Mouse (Mus musculus) forebrain, embryonic 14.5 days (tissue): ENCODE data around the gene 4930555G01Rik. TPM values are rescaled to one million over a fixed set of nuclear protein-coding genes. Genes with fewer than 3 reads are reported as not detected.
"Not testable (repeated sequence)": the region's sequence is repeated elsewhere in the genome, so short reads cannot be mapped to it uniquely, and the experiment has no call there.

Experiments used
- ATAC-seq: fragments of 200-750 bp; cut with Nextera tagmentation; 2 replicates; pipeline ENCODE4 v1.8.0; 2017; ENCODE audit warnings: mild to moderate bottlenecking, moderate library complexity
- DNase-seq: peaks from one replicate; pipeline ENCODE4 v3.0.0-alpha.2; 2015; ENCODE audit warnings: low spot score
- H3K27ac ChIP-seq: fragments of 300-500 bp; sonication (generic); 2 replicates; pipeline ENCODE4 v1.5.1; 2014; ENCODE audit warnings: low read depth, mild to moderate bottlenecking, control low read depth, low read length, moderate library complexity
- H3K27me3 ChIP-seq: fragments of 300-500 bp; sonication (generic); replicated peaks from 2 replicates; pipeline ENCODE4 v1.6.1; 2014; ENCODE audit warnings: low read length, control low read depth, mixed read lengths; ENCODE audit not compliant: control insufficient read depth, insufficient read depth
- H3K36me3 ChIP-seq: fragments of 300-500 bp; sonication (generic); 2 replicates; pipeline ENCODE4 v1.6.1; 2014; ENCODE audit warnings: low read length, control low read depth; ENCODE audit not compliant: control insufficient read depth, insufficient read depth
- H3K4me1 ChIP-seq: fragments of 300-500 bp; sonication (generic); 2 replicates; pipeline ENCODE4 v1.6.1; 2014; ENCODE audit warnings: antibody characterized with exemption, low read length, control low read depth; ENCODE audit not compliant: control insufficient read depth, insufficient read depth
- H3K4me2 ChIP-seq: fragments of 300-500 bp; sonication (generic); 2 replicates; pipeline ENCODE4 v1.6.1; 2014; ENCODE audit warnings: mild to moderate bottlenecking, control low read depth, low read length
- H3K4me3 ChIP-seq: fragments of 300-500 bp; sonication (generic); 2 replicates; pipeline ENCODE4 v1.5.1; 2014; ENCODE audit warnings: low read depth, low read length, control low read depth
- H3K9ac ChIP-seq: fragments of 300-500 bp; sonication (generic); 2 replicates; pipeline ENCODE4 v1.6.1; 2014; ENCODE audit warnings: mild to moderate bottlenecking, low read length, control low read depth, moderate library complexity
- H3K9me3 ChIP-seq: fragments of 300-500 bp; sonication (generic); replicated peaks from 2 replicates; pipeline ENCODE4 v1.6.1; 2016; ENCODE audit warnings: low read length, control low read depth, mixed read lengths; ENCODE audit not compliant: control insufficient read depth
- WGBS: fragments of 180-500 bp; shearing (Covaris S2); extraction: QIAGEN DNeasy Blood & Tissue Kit; methylation state at CpG from one replicate; pipeline ENCODE4 v1.1.7; 2014; 5-methylcytosine and 5-hydroxymethylcytosine counted together
- polyA plus RNA-seq: library from polyadenylated mRNA; unstranded; fragments of >200 nt; fragmentation: Nextera tagmentation; extraction: Ambion mirVana; gene quantifications from 2 replicates; pipeline ENCODE4 v1.2.1, GENCODE M21; 2014

4930555G01Rik gene
- polyA plus RNA-seq: not detected in 2 replicates

- not testable (repeated sequence) for H3K4me3 ChIP-seq, ATAC-seq, H3K9me3 ChIP-seq, H3K4me1 ChIP-seq, H3K27ac ChIP-seq, H3K36me3 ChIP-seq, H3K27me3 ChIP-seq, H3K4me2 ChIP-seq, DNase-seq, H3K9ac ChIP-seq
- no CpG with 5 or more reads among the region's 3 CpGs for WGBS
These were observed at the start of gene 4930555G01Rik for GRCm38 (mm10) chr14:5050329-5050728. Gene 4930555G01Rik, plus strand, starts transcription at chr14:5050629.

- not testable (repeated sequence) for H3K9ac ChIP-seq, H3K36me3 ChIP-seq, H3K27ac ChIP-seq, H3K4me2 ChIP-seq, H3K27me3 ChIP-seq, ATAC-seq, H3K9me3 ChIP-seq, DNase-seq, H3K4me1 ChIP-seq, H3K4me3 ChIP-seq
- WGBS: no CpG with 5 or more reads among the region's 2 CpGs
These were observed 34.8 kb upstream of the 4930555G01Rik start, which contains the start of gene Gm3298 for GRCm38 (mm10) chr14:5015591-5015990. Gene Gm3298, plus strand, starts transcription at chr14:5015891.

GRCm38 (mm10) chr14:5070611-5071490 lies 20.4 kb downstream of the 4930555G01Rik start, which contains the start of gene Gm8281:
Gene Gm8281, plus strand, starts transcription at chr14:5071040.
- H3K27ac ChIP-seq, H3K9me3 ChIP-seq, H3K4me1 ChIP-seq, H3K36me3 ChIP-seq, H3K27me3 ChIP-seq, ATAC-seq: not testable (repeated sequence)
- H3K4me2 ChIP-seq: peak within 1 kb of the TSS; percentile 51
- H3K4me3 ChIP-seq: peak within 1 kb of the TSS; percentile 34
- H3K9ac ChIP-seq: peak within 1 kb of the TSS; percentile 60
- 5% methylated on average over 16 of the region's 63 CpGs for WGBS
- DNase-seq: peak; percentile 19

Other genes starting within 250 kb of the 4930555G01Rik start
- gene Gm3269, start 212.5 kb upstream of the 4930555G01Rik start, polyA plus RNA-seq: not detected in 2 replicates
- gene Gm3264, start 195.1 kb upstream of the 4930555G01Rik start, polyA plus RNA-seq: 2.4 and 3.7 TPM in 2 replicates
- 0.15 TPM in 1 of 2 replicates, not detected in the other for gene Gm3278, start 158.2 kb upstream of the 4930555G01Rik start, polyA plus RNA-seq
- gene Gm8297, start 66.7 kb upstream of the 4930555G01Rik start, polyA plus RNA-seq: not detected in 2 replicates
- gene Gm3298, start 34.7 kb upstream of the 4930555G01Rik start, polyA plus RNA-seq: not detected in 2 replicates
- gene Gm8281, start 20.4 kb downstream of the 4930555G01Rik start, polyA plus RNA-seq: 8.2 and 9.9 TPM in 2 replicates
- not detected in 2 replicates for gene Gm8279, start 80.9 kb downstream of the 4930555G01Rik start, polyA plus RNA-seq
- not detected in 2 replicates for gene Gm3317, start 113.9 kb downstream of the 4930555G01Rik start, polyA plus RNA-seq
- gene Gm8271, start 135.2 kb downstream of the 4930555G01Rik start, polyA plus RNA-seq: not detected in 2 replicates
- gene Gm3526, start 210.0 kb downstream of the 4930555G01Rik start, polyA plus RNA-seq: 0.18 TPM in 1 of 2 replicates, not detected in the other